Comparison of ENCODE assay signal across 8 mouse cellular contexts in genomic region chr7:45897258-45897757, GRCm38 (mm10). TPM values are rescaled to one million over a fixed set of nuclear protein-coding genes. Genes with fewer than 3 reads are reported as not detected.
DNase-seq lines count a peak whose midpoint lies in the region; ATAC-seq lines count a peak whose summit lies in the region.

No protein-coding gene starts in this region.

- DNase-seq in 3134 (ENCODE audit: extremely low read depth, insufficient read length, low spot score) (peak; percentile 81), MEL-GATA-1-ER (ENCODE audit: extremely low read depth, low read depth) (peak; percentile 64)
- DNase-seq in kidney, postnatal 25 days: peak; percentile 72 to 90
- DNase-seq in thymus, postnatal 14 days: peak; percentile 62

- H3K4me2 ChIP-seq in embryonic facial prominence, embryonic 13.5 days: peak overlapping the region; percentile 91
- peak overlapping the region; percentile 93 for H3K4me2 ChIP-seq in heart, embryonic 15.5 days
- peak overlapping the region; percentile 95 for H3K4me2 ChIP-seq in liver, embryonic 16.5 days (ENCODE audit: low read depth, low read length)
- H3K4me2 ChIP-seq in neural tube, embryonic 13.5 days: peak overlapping the region; percentile 91

- ATAC-seq in embryonic facial prominence, embryonic 13.5 days (ENCODE audit: insufficient number of reproducible peaks, insufficient read depth, low FRiP score, low TSS enrichment, low read depth): peak; percentile 29; the same call in 1 of the 2 replicates
- ATAC-seq in heart, embryonic 15.5 days (replicated peaks; ENCODE audit: insufficient number of reproducible peaks, insufficient read depth, low FRiP score, low read depth): peak; percentile 37
- ATAC-seq in liver, embryonic 16.5 days (ENCODE audit: low read depth): peak; percentile 77
- ATAC-seq in neural tube, embryonic 13.5 days (ENCODE audit: low read depth): peak; percentile 42

- no peaks in the 10 kb centered on the region for H3K9me3 ChIP-seq in embryonic facial prominence, embryonic 13.5 days
- H3K9me3 ChIP-seq in heart, embryonic 15.5 days (replicated peaks): no peaks in the 10 kb centered on the region
- no peaks in the 10 kb centered on the region for H3K9me3 ChIP-seq in liver, embryonic 16.5 days (replicated peaks; ENCODE audit: control insufficient read depth, low read length)
- no peaks in the 10 kb centered on the region for H3K9me3 ChIP-seq in neural tube, embryonic 13.5 days

- H3K4me3 ChIP-seq in embryonic facial prominence, embryonic 13.5 days: peak overlapping the region; percentile 60
- H3K4me3 ChIP-seq in heart, embryonic 15.5 days: peak overlapping the region; percentile 61
- peak overlapping the region; percentile 64 for H3K4me3 ChIP-seq in liver, embryonic 16.5 days (ENCODE audit: low read depth, low read length)
- H3K4me3 ChIP-seq in neural tube, embryonic 13.5 days: peak overlapping the region; percentile 46

- WGBS in embryonic facial prominence, embryonic 13.5 days: 2% methylated on average over 19 of the region's 19 CpGs
- WGBS in heart, embryonic 15.5 days: 2% methylated on average over 19 of the region's 19 CpGs
- under 1% methylated on average over 19 of the region's 19 CpGs for WGBS in liver, embryonic 16.5 days (ENCODE audit: insufficient replicate concordance)
- under 1% methylated on average over 19 of the region's 19 CpGs for WGBS in neural tube, embryonic 13.5 days

- H3K4me1 ChIP-seq in embryonic facial prominence, embryonic 13.5 days: peaks cover 13% of the 10 kb centered on the region
- peaks cover 13% of the 10 kb centered on the region for H3K4me1 ChIP-seq in heart, embryonic 15.5 days (replicated peaks)
- peaks cover 21% of the 10 kb centered on the region for H3K4me1 ChIP-seq in liver, embryonic 16.5 days (ENCODE audit: control insufficient read depth, low read depth, low read length)
- H3K4me1 ChIP-seq in neural tube, embryonic 13.5 days (replicated peaks): peaks cover 11% of the 10 kb centered on the region

- no peaks in the 10 kb centered on the region for H3K27me3 ChIP-seq in embryonic facial prominence, embryonic 13.5 days
- H3K27me3 ChIP-seq in heart, embryonic 15.5 days: no peaks in the 10 kb centered on the region
- H3K27me3 ChIP-seq in liver, embryonic 16.5 days (ENCODE audit: control insufficient read depth, insufficient read depth, low read depth, low read length): no peaks in the 10 kb centered on the region
- no peaks in the 10 kb centered on the region for H3K27me3 ChIP-seq in neural tube, embryonic 13.5 days

- H3K27ac ChIP-seq in embryonic facial prominence, embryonic 13.5 days: peak overlapping the region; percentile 80
- peak overlapping the region; percentile 82 for H3K27ac ChIP-seq in heart, embryonic 15.5 days
- peak overlapping the region; percentile 86 for H3K27ac ChIP-seq in liver, embryonic 16.5 days (ENCODE audit: low read length)
- peak overlapping the region; percentile 72 for H3K27ac ChIP-seq in neural tube, embryonic 13.5 days (replicated peaks)

- H3K36me3 ChIP-seq in embryonic facial prominence, embryonic 13.5 days: no peaks in the 10 kb centered on the region
- no peaks in the 10 kb centered on the region for H3K36me3 ChIP-seq in heart, embryonic 15.5 days
- H3K36me3 ChIP-seq in liver, embryonic 16.5 days (ENCODE audit: control insufficient read depth, insufficient read depth): no peaks in the 10 kb centered on the region
- no peaks in the 10 kb centered on the region for H3K36me3 ChIP-seq in neural tube, embryonic 13.5 days

- peak overlapping the region; percentile 83 for H3K9ac ChIP-seq in embryonic facial prominence, embryonic 13.5 days
- H3K9ac ChIP-seq in heart, embryonic 15.5 days: peak overlapping the region; percentile 69
- H3K9ac ChIP-seq in liver, embryonic 16.5 days (ENCODE audit: low read depth, low read length): peak overlapping the region; percentile 72
- H3K9ac ChIP-seq in neural tube, embryonic 13.5 days: peak overlapping the region; percentile 78

RNA-seq across cellular contexts. Expression of gene Tmem143, which starts 0.6 kb away (rescaled TPM):
- 7.1 and 7.2 TPM in 2 replicates for polyA plus RNA-seq in embryonic facial prominence, embryonic 13.5 days (2015; fragmentation: Nextera tagmentation; extraction: Ambion mirVana)
- polyA plus RNA-seq in heart, embryonic 15.5 days (2015; fragmentation: Nextera tagmentation; extraction: Ambion mirVana): 6.6 and 8.0 TPM in 2 replicates
- polyA plus RNA-seq in liver, embryonic 16.5 days (2015; fragmentation: Nextera tagmentation; extraction: Ambion mirVana): 3.5 and 4.3 TPM in 2 replicates
- polyA plus RNA-seq in neural tube, embryonic 13.5 days (2015; fragmentation: Nextera tagmentation; extraction: Ambion mirVana): 4.7 and 5.1 TPM in 2 replicates

RNA-seq across cellular contexts. Expression of gene Syngr4, which starts 0.8 kb away (rescaled TPM):
- polyA plus RNA-seq in embryonic facial prominence, embryonic 13.5 days (2015; fragmentation: Nextera tagmentation; extraction: Ambion mirVana): 0.41 TPM in 1 of 2 replicates, not detected in the other
- 0.65 and 0.76 TPM in 2 replicates for polyA plus RNA-seq in heart, embryonic 15.5 days (2015; fragmentation: Nextera tagmentation; extraction: Ambion mirVana)
- polyA plus RNA-seq in liver, embryonic 16.5 days (2015; fragmentation: Nextera tagmentation; extraction: Ambion mirVana): 0.71 and 0.95 TPM in 2 replicates
- not detected in 2 replicates for polyA plus RNA-seq in neural tube, embryonic 13.5 days (2015; fragmentation: Nextera tagmentation; extraction: Ambion mirVana)

RNA-seq across cellular contexts. Expression of gene Grin2d, which starts 19.1 kb away (rescaled TPM):
- 0.56 and 0.72 TPM in 2 replicates for polyA plus RNA-seq in embryonic facial prominence, embryonic 13.5 days (2015; fragmentation: Nextera tagmentation; extraction: Ambion mirVana)
- 0.21 and 0.27 TPM in 2 replicates for polyA plus RNA-seq in heart, embryonic 15.5 days (2015; fragmentation: Nextera tagmentation; extraction: Ambion mirVana)
- 0.04 and 0.05 TPM in 2 replicates for polyA plus RNA-seq in liver, embryonic 16.5 days (2015; fragmentation: Nextera tagmentation; extraction: Ambion mirVana)
- polyA plus RNA-seq in neural tube, embryonic 13.5 days (2015; fragmentation: Nextera tagmentation; extraction: Ambion mirVana): 1.6 and 2.1 TPM in 2 replicates

RNA-seq across cellular contexts. Expression of gene Emp3, which starts 23.9 kb away (rescaled TPM):
- 199 and 213 TPM in 2 replicates for polyA plus RNA-seq in embryonic facial prominence, embryonic 13.5 days (2015; fragmentation: Nextera tagmentation; extraction: Ambion mirVana)
- 71.5 and 108 TPM in 2 replicates for polyA plus RNA-seq in heart, embryonic 15.5 days (2015; fragmentation: Nextera tagmentation; extraction: Ambion mirVana)
- 55.5 and 56.5 TPM in 2 replicates for polyA plus RNA-seq in liver, embryonic 16.5 days (2015; fragmentation: Nextera tagmentation; extraction: Ambion mirVana)
- 47.4 and 51.6 TPM in 2 replicates for polyA plus RNA-seq in neural tube, embryonic 13.5 days (2015; fragmentation: Nextera tagmentation; extraction: Ambion mirVana)

RNA-seq across cellular contexts. Expression of gene Kdelr1, which starts 24.7 kb away (rescaled TPM):
- polyA plus RNA-seq in embryonic facial prominence, embryonic 13.5 days (2015; fragmentation: Nextera tagmentation; extraction: Ambion mirVana): 62.6 and 74.4 TPM in 2 replicates
- polyA plus RNA-seq in heart, embryonic 15.5 days (2015; fragmentation: Nextera tagmentation; extraction: Ambion mirVana): 54.6 and 65.0 TPM in 2 replicates
- polyA plus RNA-seq in liver, embryonic 16.5 days (2015; fragmentation: Nextera tagmentation; extraction: Ambion mirVana): 27.9 and 35.3 TPM in 2 replicates
- 41.9 and 44.6 TPM in 2 replicates for polyA plus RNA-seq in neural tube, embryonic 13.5 days (2015; fragmentation: Nextera tagmentation; extraction: Ambion mirVana)

Comparison
In these comparisons a context has a peak if more than half of its experiments do, and no peak if none do; other contexts are left out.
1. Peak in every context shown above with its lines: DNase-seq, ATAC-seq, H3K4me3 ChIP-seq and H3K27ac ChIP-seq.